In genomic region chr11:59015052-59015451, GRCm38 (mm10) we compare ENCODE assay signal across 9 mouse cellular contexts. TPM values are rescaled to one million over a fixed set of nuclear protein-coding genes. Genes with fewer than 3 reads are reported as not detected.
DNase-seq lines count a peak whose midpoint lies in the region; ATAC-seq lines count a peak whose summit lies in the region.
"Had no signal": no experiment of that assay in that cellular context is flagged by ENCODE, and none has a peak within 500 bp of the region (broad histone marks: within the 10 kb centered on the region; RNA-seq: fewer than 3 reads in every experiment).

No protein-coding gene starts in this region.

- H3K4me3 ChIP-seq in midbrain, embryonic 10.5 days, result no peak overlapping the region
- H3K4me3 ChIP-seq in midbrain, embryonic 16.5 days (ENCODE audit: low read depth, low read length), result no peak overlapping the region

- WGBS in midbrain, embryonic 10.5 days, result 42% methylated on average over 9 of the region's 9 CpGs
- 32% methylated on average over 9 of the region's 9 CpGs for WGBS in midbrain, embryonic 16.5 days

- no peaks in the 10 kb centered on the region for H3K36me3 ChIP-seq in midbrain, embryonic 10.5 days
- H3K36me3 ChIP-seq in midbrain, embryonic 16.5 days (ENCODE audit: control insufficient read depth, insufficient read depth, low read length), result no peaks in the 10 kb centered on the region
- H3K36me3 ChIP-seq: G1E had no signal

- H3K9me3 ChIP-seq in midbrain, embryonic 10.5 days (replicated peaks), result no peaks in the 10 kb centered on the region
- no peaks in the 10 kb centered on the region for H3K9me3 ChIP-seq in midbrain, embryonic 16.5 days (replicated peaks; ENCODE audit: control insufficient read depth, low read length, poor library complexity, severe bottlenecking)
- H3K9me3 ChIP-seq: G1E had no signal

- no peaks in the 10 kb centered on the region for H3K4me1 ChIP-seq in midbrain, embryonic 10.5 days
- H3K4me1 ChIP-seq in midbrain, embryonic 16.5 days (ENCODE audit: control insufficient read depth, insufficient read depth, low read length), result no peaks in the 10 kb centered on the region

- ATAC-seq in midbrain, embryonic 16.5 days, result no peak
- peak; percentile 80 for ATAC-seq in megakaryocyte progenitor cell, adult 5-6 weeks (replicated peaks; ENCODE audit: poor library complexity)

- H3K27me3 ChIP-seq in midbrain, embryonic 10.5 days (ENCODE audit: low read depth, poor library complexity, severe bottlenecking), result no peaks in the 10 kb centered on the region
- H3K27me3 ChIP-seq in midbrain, embryonic 16.5 days (ENCODE audit: control insufficient read depth, insufficient read depth, low read depth, low read length), result no peaks in the 10 kb centered on the region

- no peak overlapping the region for H3K9ac ChIP-seq in midbrain, embryonic 16.5 days (ENCODE audit: low read depth, low read length)

- DNase-seq in cerebellum, postnatal 10 days, result peak; percentile 74 to 76
- no peak for DNase-seq in cerebellum, adult 11 months
- DNase-seq in midbrain, embryonic 10.5 days (ENCODE audit: low spot score), result peak; percentile 43
- DNase-seq in adrenal gland, postnatal 36 days, result peak; percentile 75 to 79
- peak; percentile 37 to 56 for DNase-seq in layer of hippocampus, adult 18-20 months (ENCODE audit: low spot score in 2 of 2)
- DNase-seq in natural killer cell, adult 2 months (ENCODE audit: low spot score in 2 of 2), result no peak

- H3K27ac ChIP-seq in midbrain, embryonic 10.5 days (replicated peaks), result no peak overlapping the region
- H3K27ac ChIP-seq in midbrain, embryonic 16.5 days (ENCODE audit: low read length), result no peak overlapping the region

- no peak overlapping the region for H3K4me2 ChIP-seq in midbrain, embryonic 16.5 days (ENCODE audit: low read length)

RNA-seq across cellular contexts. Expression of gene Trim11, which starts 37.2 kb away (rescaled TPM):
- 17.7 and 19.3 TPM in 2 replicates for polyA plus RNA-seq in midbrain, embryonic 10.5 days (2016; fragmentation: Nextera tagmentation; extraction: Ambion mirVana)
- 19.5 and 22.3 TPM in 2 replicates for polyA plus RNA-seq in midbrain, embryonic 16.5 days (2015; fragmentation: Nextera tagmentation; extraction: Ambion mirVana)
- 10 to 100 TPM; 23.7 to 25.5 TPM for total RNA-seq in adrenal gland, postnatal 36 days (2021)
- 10 to 100 TPM; 29.1 to 30.4 TPM for total RNA-seq in layer of hippocampus, adult 18-20 months (2021)
- total RNA-seq in megakaryocyte progenitor cell, adult 5-6 weeks (2015), result 24.0 and 25.0 TPM in 2 replicates
- 25.9 and 32.8 TPM in 2 replicates for total RNA-seq in megakaryocyte progenitor cell, adult 5-6 weeks (2017)

Comparison
In these comparisons a context has a peak if more than half of its experiments do, and no peak if none do; other contexts are left out.
1. DNase-seq: peak in cerebellum, postnatal 10 days (2 of 2), midbrain, embryonic 10.5 days (single experiment), adrenal gland, postnatal 36 days (2 of 2) and layer of hippocampus, adult 18-20 months (2 of 2); none in cerebellum, adult 11 months (single experiment) and natural killer cell, adult 2 months (0 of 2).